Mouse (Mus musculus): ENCODE measurements around the gene Hacd3. TPM values are rescaled to one million over a fixed set of nuclear protein-coding genes. Genes with fewer than 3 reads are reported as not detected.

Gene Hacd3
- polyA plus RNA-seq, 1 experiment from 2014 or later: 127 TPM

Other genes with a start within 250 kb of the Hacd3 start
- 10.1 and 12.0 TPM in 2 replicates for gene Dennd4a, start 210.4 kb downstream of the Hacd3 start, polyA plus RNA-seq (2014; fragmentation: Nextera tagmentation; extraction: Ambion mirVana)
- 0.11 TPM in 1 of 2 replicates, not detected in the other for gene Slc24a1, start 70.1 kb downstream of the Hacd3 start, polyA plus RNA-seq (2014; fragmentation: Nextera tagmentation; extraction: Ambion mirVana)
- gene Ints14, start 60.8 kb downstream of the Hacd3 start, polyA plus RNA-seq (2014; fragmentation: Nextera tagmentation; extraction: Ambion mirVana): 68.2 and 72.0 TPM in 2 replicates
- gene Dpp8, start 10.7 kb upstream of the Hacd3 start, polyA plus RNA-seq (2014; fragmentation: Nextera tagmentation; extraction: Ambion mirVana): 34.4 and 35.4 TPM in 2 replicates
- gene Igdcc4, start 79.8 kb upstream of the Hacd3 start, polyA plus RNA-seq (2014; fragmentation: Nextera tagmentation; extraction: Ambion mirVana): 8.8 and 10.3 TPM in 2 replicates
- 46.0 and 49.6 TPM in 2 replicates for gene Igdcc3, start 119.5 kb upstream of the Hacd3 start, polyA plus RNA-seq (2014; fragmentation: Nextera tagmentation; extraction: Ambion mirVana)
- 4.0 and 6.5 TPM in 2 replicates for gene Parp16, start 173.7 kb upstream of the Hacd3 start, polyA plus RNA-seq (2014; fragmentation: Nextera tagmentation; extraction: Ambion mirVana)
- 0.25 and 0.31 TPM in 2 replicates for gene Cilp, start 243.5 kb upstream of the Hacd3 start, polyA plus RNA-seq (2014; fragmentation: Nextera tagmentation; extraction: Ambion mirVana)

Data from hindbrain, embryonic 11.5 days (tissue).